Mouse (Mus musculus) hindbrain, embryonic 14.5 days (tissue): ENCODE data around the gene Tuba3a. TPM values are rescaled to one million over a fixed set of nuclear protein-coding genes. Genes with fewer than 3 reads are reported as not detected.

ENCODE experiments used
- ATAC-seq: fragments of 200-750 bp; cut with Nextera tagmentation; 2 replicates; pipeline ENCODE4 v1.8.0; 2017; ENCODE audit warnings: moderate number of reproducible peaks, mild to moderate bottlenecking, moderate TSS enrichment, moderate library complexity; ENCODE audit not compliant: low FRiP score
- DNase-seq: peaks from one replicate; pipeline ENCODE4 v3.0.0-alpha.2; 2015; ENCODE audit warnings: low spot score
- H3K27ac ChIP-seq: fragments of 300-500 bp; sonication (generic); 2 replicates; pipeline ENCODE4 v1.5.1; 2014; ENCODE audit warnings: mild to moderate bottlenecking, moderate library complexity
- H3K27me3 ChIP-seq: fragments of 300-500 bp; sonication (generic); 2 replicates; pipeline ENCODE4 v1.6.1; 2014; ENCODE audit warnings: mild to moderate bottlenecking, low read length, mixed read lengths; ENCODE audit not compliant: control insufficient read depth, insufficient read depth
- H3K36me3 ChIP-seq: fragments of 300-500 bp; sonication (generic); replicated peaks from 2 replicates; pipeline ENCODE4 v1.6.1; 2014; ENCODE audit not compliant: control insufficient read depth, insufficient read depth
- H3K4me1 ChIP-seq: fragments of 300-500 bp; sonication (generic); replicated peaks from 2 replicates; pipeline ENCODE4 v1.6.1; 2014; ENCODE audit warnings: antibody characterized with exemption, low read length, mixed read lengths; ENCODE audit not compliant: control insufficient read depth, insufficient read depth
- H3K4me2 ChIP-seq: fragments of 300-500 bp; sonication (generic); replicated peaks from 2 replicates; pipeline ENCODE4 v1.6.1; 2014; ENCODE audit warnings: mild to moderate bottlenecking, moderate library complexity
- H3K4me3 ChIP-seq: fragments of 300-500 bp; sonication (generic); replicated peaks from 2 replicates; pipeline ENCODE4 v1.5.1; 2014; ENCODE audit warnings: mild to moderate bottlenecking, low read length
- H3K9ac ChIP-seq: fragments of 300-500 bp; sonication (generic); 2 replicates; pipeline ENCODE4 v1.6.1; 2014
- H3K9me3 ChIP-seq: fragments of 300-500 bp; sonication (generic); 2 replicates; pipeline ENCODE4 v1.6.1; 2016; ENCODE audit warnings: low read length; ENCODE audit not compliant: control insufficient read depth
- WGBS: fragments of 180-500 bp; shearing (Covaris S2); extraction: QIAGEN DNeasy Blood & Tissue Kit; methylation state at CpG from one replicate; pipeline ENCODE4 v1.1.7; 2014; 5-methylcytosine and 5-hydroxymethylcytosine counted together
- microRNA-seq: library from miRNA; unstranded; fragments of <30 nt; microRNA quantifications from one replicate; pipeline ENCODE4, GENCODE M21; 2016
- polyA plus RNA-seq: library from polyadenylated mRNA; unstranded; fragments of >200 nt; fragmentation: Nextera tagmentation; extraction: Ambion mirVana; gene quantifications from 2 replicates; pipeline ENCODE4 v1.2.1, GENCODE M21; 2014

Gene Tuba3a
- polyA plus RNA-seq, 1 experiment from 2014 or later: not detected

GRCm38 (mm10) chr6:125230571-125230970 lies 55.3 kb downstream of the Tuba3a start:
- Histone ChIP-seq H3K9ac (peak overlapping the region; percentile 58), H3K27ac (peak overlapping the region; percentile 43; the same call in 1 of the 2 replicates), H3K9me3 (no peaks in the 10 kb centered on the region), H3K4me2 (peak overlapping the region; percentile 84), H3K4me1 (peaks cover 18% of the 10 kb centered on the region), H3K36me3 (no peaks in the 10 kb centered on the region), H3K4me3 (no peak overlapping the region), H3K27me3 (no peaks in the 10 kb centered on the region)
- peak; percentile 2; the same call in 1 of the 2 replicates for ATAC-seq
- no peak for DNase-seq
- WGBS: 66% methylated on average over 9 of the region's 9 CpGs

Small RNAs within 50 kb of the gene (microRNA-seq; reads per million reads assigned to microRNA genes)
- not detected for gene Mir8113

Other genes starting within 250 kb of the Tuba3a start
- gene Ing4, start 246.3 kb downstream of the Tuba3a start, polyA plus RNA-seq: 112 and 113 TPM in 2 replicates
- gene Acrbp, start 236.4 kb downstream of the Tuba3a start, polyA plus RNA-seq: 17.1 and 18.7 TPM in 2 replicates
- gene Lpar5, start 218.1 kb downstream of the Tuba3a start, polyA plus RNA-seq: 0.50 and 0.51 TPM in 2 replicates
- 68.5 and 78.0 TPM in 2 replicates for gene Chd4, start 190.1 kb downstream of the Tuba3a start, polyA plus RNA-seq
- 40.3 and 48.4 TPM in 2 replicates for gene Nop2, start 154.1 kb downstream of the Tuba3a start, polyA plus RNA-seq
- 18.2 and 19.0 TPM in 2 replicates for gene Iffo1, start 140.8 kb downstream of the Tuba3a start, polyA plus RNA-seq
- gene Gapdh, start 119.6 kb downstream of the Tuba3a start, polyA plus RNA-seq: 1,428 and 1,660 TPM in 2 replicates
- 40.1 and 40.7 TPM in 2 replicates for gene Ncapd2, start 94.3 kb downstream of the Tuba3a start, polyA plus RNA-seq
- gene Mrpl51, start 94.2 kb downstream of the Tuba3a start, polyA plus RNA-seq: 140 and 142 TPM in 2 replicates
- gene Vamp1, start 70.5 kb downstream of the Tuba3a start, polyA plus RNA-seq: 12.6 and 15.8 TPM in 2 replicates
- gene Tapbpl, start 54.2 kb downstream of the Tuba3a start, polyA plus RNA-seq: 4.7 and 5.3 TPM in 2 replicates
- gene Cd27, start 49.0 kb downstream of the Tuba3a start, polyA plus RNA-seq: 0.86 and 1.2 TPM in 2 replicates
- gene Ltbr, start 27.8 kb upstream of the Tuba3a start, polyA plus RNA-seq: 14.8 and 14.9 TPM in 2 replicates
- gene Scnn1a, start 34.6 kb upstream of the Tuba3a start, polyA plus RNA-seq: 0.50 and 0.53 TPM in 2 replicates
- 15.4 and 16.6 TPM in 2 replicates for gene Tnfrsf1a, start 63.3 kb upstream of the Tuba3a start, polyA plus RNA-seq
- 0.10 and 0.23 TPM in 2 replicates for gene Plekhg6, start 94.8 kb upstream of the Tuba3a start, polyA plus RNA-seq
- gene Cd9, start 208.7 kb upstream of the Tuba3a start, polyA plus RNA-seq: 93.6 and 110 TPM in 2 replicates